Mouse (Mus musculus): ENCODE results near the gene Ppp1cc.
"Not testable (repeated sequence)": the region's sequence is repeated elsewhere in the genome, so short reads cannot be mapped to it uniquely, and the experiment has no call there.

GRCm38 (mm10) chr5:122212820-122213219, 54.7 kb downstream of the Ppp1cc start:
- peak; percentile 20 for TF ChIP-seq CTCF (conservative IDR thresholded peaks at IDR 0.05; ENCODE audit: low read length)
- not testable (repeated sequence) for TF ChIP-seq POU5F1 (IDR thresholded peaks at IDR 0.05; ENCODE audit: borderline replicate concordance, low read length)

Measured in E14TG2a.4 (cell line).